25 mouse cellular contexts compared by ENCODE assay signal in the genomic region with DNA sequence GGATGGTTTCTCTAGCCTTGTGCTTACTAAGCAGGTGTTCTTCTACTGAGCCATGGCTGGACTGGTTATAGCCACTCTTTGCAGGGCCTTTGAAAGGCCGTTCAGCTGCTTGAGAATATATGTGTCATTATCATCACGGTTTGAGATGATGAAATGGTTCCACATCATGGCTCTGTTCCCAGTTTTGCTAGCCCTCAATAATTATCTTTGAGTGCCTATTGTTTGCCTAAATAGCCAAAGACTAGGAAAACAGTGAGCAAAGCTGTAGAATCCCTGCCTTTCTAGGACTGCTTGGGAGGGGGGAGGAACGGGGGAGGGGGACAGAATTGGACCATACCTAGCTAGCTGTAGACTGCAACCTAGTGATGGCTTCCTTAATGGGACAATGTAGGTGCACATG. TPM values are rescaled to one million over a fixed set of nuclear protein-coding genes. Genes with fewer than 3 reads are reported as not detected.
A peak's percentile ranks its signal among the peaks of the same experiment; 100 is the strongest.
DNase-seq lines count a peak whose midpoint lies in the region; ATAC-seq and TF ChIP-seq lines count a peak whose summit lies in the region.
"Had no signal": no experiment of that assay in that cellular context is flagged by ENCODE, and none has a peak within 500 bp of the region (broad histone marks: within the 10 kb centered on the region; RNA-seq: fewer than 3 reads in every experiment).

No protein-coding gene starts in this region.

- 52% methylated on average over 3 of the region's 3 CpGs for WGBS in heart, embryonic 13.5 days
- 49% methylated on average over 3 of the region's 3 CpGs for WGBS in lung, embryonic 14.5 days
- WGBS in forebrain, embryonic 16.5 days, result 53% methylated on average over 3 of the region's 3 CpGs

- no peak overlapping the region for H3K4me2 ChIP-seq in heart, embryonic 13.5 days
- no peak overlapping the region for H3K4me2 ChIP-seq in lung, embryonic 14.5 days
- H3K4me2 ChIP-seq in forebrain, embryonic 16.5 days (ENCODE audit: low read length), result no peak overlapping the region
- H3K4me2 ChIP-seq: embryonic facial prominence, embryonic 13.5 days; hindbrain, embryonic 13.5 days; liver, embryonic 15.5 days had no signal

- H3K4me3 ChIP-seq in heart, embryonic 13.5 days, result no peak overlapping the region
- H3K4me3 ChIP-seq in lung, embryonic 14.5 days (ENCODE audit: low read depth, low read length), result no peak overlapping the region
- no peak overlapping the region for H3K4me3 ChIP-seq in forebrain, embryonic 16.5 days (replicated peaks; ENCODE audit: low read length)
- H3K4me3 ChIP-seq: embryonic facial prominence, embryonic 13.5 days; erythroblast, embryonic 14.5 days; hindbrain, embryonic 13.5 days; limb, embryonic 10.5 days; liver, embryonic 15.5 days; midbrain, embryonic 10.5 days had no signal

- no peak for DNase-seq in heart, postnatal 14 days
- peak; percentile 22 for DNase-seq in lung, embryonic 14.5 days
- no peak for DNase-seq in lung, postnatal 10 days
- peak; percentile 17 for DNase-seq in MN1 (ENCODE audit: low spot score)
- no peak for DNase-seq in adrenal gland, postnatal 36 days
- no peak for DNase-seq in cerebellum, postnatal 25 days
- DNase-seq: adrenal gland, adult 2 months; cerebellum, adult 18-20 months; cerebellum, postnatal 14 days; embryo, embryonic 11 days; heart, postnatal 36 days; kidney, adult 18-20 months; kidney, postnatal 4 days; layer of hippocampus, adult 9-11 months; liver had no signal

- intact Hi-C loops in heart, postnatal 14 days (cut with DNase I), result no loop called here

- TF ChIP-seq CTCF in lung, embryonic 14.5 days (IDR thresholded peaks at IDR 0.05; ENCODE audit: low read depth), result no peak

- peaks cover 40% of the 10 kb centered on the region for H3K4me1 ChIP-seq in heart, embryonic 13.5 days
- peaks cover 8% of the 10 kb centered on the region; the same call in 1 of the 2 replicates for H3K4me1 ChIP-seq in lung, embryonic 14.5 days (ENCODE audit: insufficient read depth)
- peaks cover 5% of the 10 kb centered on the region for H3K4me1 ChIP-seq in forebrain, embryonic 16.5 days (replicated peaks; ENCODE audit: control insufficient read depth, insufficient read depth, low read length)
- H3K4me1 ChIP-seq: embryonic facial prominence, embryonic 13.5 days; hindbrain, embryonic 13.5 days; limb, embryonic 10.5 days; liver, embryonic 15.5 days; midbrain, embryonic 10.5 days had no signal

- H3K36me3 ChIP-seq in heart, embryonic 13.5 days, result no peaks in the 10 kb centered on the region
- no peaks in the 10 kb centered on the region for H3K36me3 ChIP-seq in lung, embryonic 14.5 days (ENCODE audit: insufficient read depth)
- H3K36me3 ChIP-seq in forebrain, embryonic 16.5 days (ENCODE audit: control insufficient read depth, insufficient read depth), result no peaks in the 10 kb centered on the region
- H3K36me3 ChIP-seq: embryonic facial prominence, embryonic 13.5 days; hindbrain, embryonic 13.5 days; limb, embryonic 10.5 days; liver, embryonic 15.5 days; midbrain, embryonic 10.5 days had no signal

- H3K9me3 ChIP-seq in heart, embryonic 13.5 days, result no peaks in the 10 kb centered on the region
- no peaks in the 10 kb centered on the region for H3K9me3 ChIP-seq in lung, embryonic 14.5 days (ENCODE audit: low read depth, low read length)
- no peaks in the 10 kb centered on the region for H3K9me3 ChIP-seq in forebrain, embryonic 16.5 days (ENCODE audit: control insufficient read depth, low read length)
- H3K9me3 ChIP-seq: embryonic facial prominence, embryonic 13.5 days; hindbrain, embryonic 13.5 days; limb, embryonic 10.5 days; liver, embryonic 15.5 days; midbrain, embryonic 10.5 days had no signal

- no peak; the same call in 1 of the 2 replicates for ATAC-seq in heart, embryonic 13.5 days (ENCODE audit: extremely low read depth, insufficient number of reproducible peaks, low FRiP score, low TSS enrichment)
- no peak for ATAC-seq in lung, embryonic 14.5 days (ENCODE audit: insufficient read depth)
- peak; percentile 61 for ATAC-seq in forebrain, embryonic 16.5 days
- ATAC-seq: Patski had no signal

- no peaks in the 10 kb centered on the region for H3K27me3 ChIP-seq in heart, embryonic 13.5 days (replicated peaks)
- no peaks in the 10 kb centered on the region for H3K27me3 ChIP-seq in lung, embryonic 14.5 days (ENCODE audit: insufficient read depth, low read length)
- H3K27me3 ChIP-seq in forebrain, embryonic 16.5 days (replicated peaks; ENCODE audit: control insufficient read depth, insufficient read depth, low read length), result no peaks in the 10 kb centered on the region
- H3K27me3 ChIP-seq: embryonic facial prominence, embryonic 13.5 days; hindbrain, embryonic 13.5 days; liver, embryonic 15.5 days; Patski had no signal

- peak overlapping the region; percentile 90 for H3K27ac ChIP-seq in heart, embryonic 13.5 days (replicated peaks)
- H3K27ac ChIP-seq in lung, embryonic 14.5 days (ENCODE audit: low read depth), result no peak overlapping the region
- H3K27ac ChIP-seq in forebrain, embryonic 16.5 days (ENCODE audit: low read length), result 0 out of 2 replicates have a peak overlapping the region, but pooled peaks have one; percentile 20
- H3K27ac ChIP-seq: embryonic facial prominence, embryonic 13.5 days; hindbrain, embryonic 13.5 days; limb, embryonic 10.5 days; liver, embryonic 15.5 days; macrophage; midbrain, embryonic 10.5 days had no signal

- no peak overlapping the region for H3K9ac ChIP-seq in heart, embryonic 13.5 days
- H3K9ac ChIP-seq in lung, embryonic 14.5 days, result no peak overlapping the region
- no peak overlapping the region for H3K9ac ChIP-seq in forebrain, embryonic 16.5 days (replicated peaks; ENCODE audit: low read depth, low read length)
- H3K9ac ChIP-seq: embryonic facial prominence, embryonic 13.5 days; hindbrain, embryonic 13.5 days; liver, embryonic 15.5 days had no signal

RNA-seq across cellular contexts. Expression of a gene that starts 48.5 kb away (rescaled TPM):
- 25.9 and 27.7 TPM in 2 replicates for polyA plus RNA-seq in heart, embryonic 13.5 days (2015; fragmentation: Nextera tagmentation; extraction: Ambion mirVana)
- total RNA-seq in heart, postnatal 14 days (2021), result 10 to 100 TPM; 35.7 to 39.8 TPM
- polyA plus RNA-seq in lung, embryonic 14.5 days (2014; fragmentation: Nextera tagmentation; extraction: Ambion mirVana), result 31.1 and 34.3 TPM in 2 replicates
- 35.7 and 41.8 TPM in 2 replicates for polyA plus RNA-seq in forebrain, embryonic 16.5 days (2015; fragmentation: Nextera tagmentation; extraction: Ambion mirVana)
- total RNA-seq in adrenal gland, postnatal 36 days (2021), result 10 to 100 TPM; 49.2 to 58.7 TPM

RNA-seq across cellular contexts. Expression of a gene that starts 52.1 kb away (rescaled TPM):
- 247 and 264 TPM in 2 replicates for polyA plus RNA-seq in heart, embryonic 13.5 days (2015; fragmentation: Nextera tagmentation; extraction: Ambion mirVana)
- 100 to 1,000 TPM; 119 to 127 TPM for total RNA-seq in heart, postnatal 14 days (2021)
- 303 and 307 TPM in 2 replicates for polyA plus RNA-seq in lung, embryonic 14.5 days (2014; fragmentation: Nextera tagmentation; extraction: Ambion mirVana)
- polyA plus RNA-seq in forebrain, embryonic 16.5 days (2015; fragmentation: Nextera tagmentation; extraction: Ambion mirVana), result 265 and 301 TPM in 2 replicates
- 100 to 1,000 TPM; 112 to 128 TPM for total RNA-seq in adrenal gland, postnatal 36 days (2021)

Comparison
In these comparisons a context has a peak if more than half of its experiments do, and no peak if none do; other contexts are left out.
1. DNase-seq: peak in lung, embryonic 14.5 days (single experiment) and MN1 (single experiment); none in heart, postnatal 14 days (0 of 2), lung, postnatal 10 days (single experiment), adrenal gland, postnatal 36 days (0 of 2) and cerebellum, postnatal 25 days (0 of 2).